Mouse (Mus musculus) layer of hippocampus, postnatal 14 days (tissue): Measurements from ENCODE around the gene Akr1a1. TPM values are rescaled to one million over a fixed set of nuclear protein-coding genes. Genes with fewer than 3 reads are reported as not detected.
"Not testable (repeated sequence)": the region's sequence is repeated elsewhere in the genome, so short reads cannot be mapped to it uniquely, and the experiment has no call there.

Experiments
- DNase-seq, 2 experiments: peaks; one replicate each; pipeline ENCODE4 v3.0.0; 2021 to 2022; ENCODE audit warnings: low spot score in 2 of 2, mixed read lengths in 1 of 2
- long read RNA-seq, 2 experiments: library from polyadenylated mRNA; stranded (forward); transcript quantifications; one replicate each; pipeline ENCODE4 v2.0.0; 2021
- total RNA-seq, 2 experiments: library from RNA; stranded (reverse); gene quantifications; 2 replicates each; pipeline ENCODE4 v1.2.3; 2021

The Akr1a1 gene
- total RNA-seq: 100 to 1,000 TPM; 474 to 484 TPM
- long read RNA-seq, experiment 1, transcript Akr1a1-201 (9 exons, 1,420 nt): major isoform, 280 of 302 reads
- long read RNA-seq, experiment 1, partial matches to known transcripts: 8 of 302 reads
- long read RNA-seq, experiment 1, other reads (novel, unspliced or antisense): 14 of 302 reads
- long read RNA-seq, experiment 2, transcript Akr1a1-201 (9 exons, 1,420 nt): major isoform, 418 of 446 reads
- long read RNA-seq, experiment 2, partial matches to known transcripts: 8 of 446 reads
- long read RNA-seq, experiment 2, other reads (novel, unspliced or antisense): 19 of 446 reads

GRCm38 (mm10) chr4:116650924-116651796, at the start of gene Akr1a1:
Gene Akr1a1, minus strand, starts transcription at chr4:116651680.
- peak; percentile 86 to 94 for DNase-seq

- DNase-seq: no peak
These were observed 49.5 kb upstream of the Akr1a1 start for GRCm38 (mm10) chr4:116700964-116701363.

GRCm38 (mm10) chr4:116698693-116699342, 47.3 kb upstream of the Akr1a1 start:
- DNase-seq: no peak

GRCm38 (mm10) chr4:116693785-116694184, 42.3 kb upstream of the Akr1a1 start:
- no peak for DNase-seq

GRCm38 (mm10) chr4:116692146-116692545, 40.7 kb upstream of the Akr1a1 start:
- DNase-seq: no peak

- no peak for DNase-seq
These were observed 37.9 kb upstream of the Akr1a1 start for GRCm38 (mm10) chr4:116689309-116689876.

- DNase-seq: no peak
These were observed 35.6 kb upstream of the Akr1a1 start for GRCm38 (mm10) chr4:116687041-116687440.

GRCm38 (mm10) chr4:116685402-116686061, 34.1 kb upstream of the Akr1a1 start, which contains the start of gene Prdx1:
Gene Prdx1, plus strand, starts transcription at chr4:116685544.
- peak; percentile 93 to 97 for DNase-seq

GRCm38 (mm10) chr4:116684665-116685064, 33.2 kb upstream of the Akr1a1 start:
- DNase-seq: no peak

GRCm38 (mm10) chr4:116683957-116684356, 32.5 kb upstream of the Akr1a1 start:
- DNase-seq: no peak

GRCm38 (mm10) chr4:116680521-116680920, 29.0 kb upstream of the Akr1a1 start:
- DNase-seq: not testable (repeated sequence)

- no peak for DNase-seq
These were observed 27.7 kb upstream of the Akr1a1 start for GRCm38 (mm10) chr4:116679141-116679540.

GRCm38 (mm10) chr4:116677808-116678207, 26.3 kb upstream of the Akr1a1 start:
- DNase-seq: no peak

GRCm38 (mm10) chr4:116676027-116676426, 24.5 kb upstream of the Akr1a1 start:
- no peak for DNase-seq

- DNase-seq: not testable (repeated sequence)
These were observed 23.3 kb upstream of the Akr1a1 start for GRCm38 (mm10) chr4:116674761-116675160.

- no peak for DNase-seq
These were observed 21.3 kb upstream of the Akr1a1 start for GRCm38 (mm10) chr4:116672785-116673184.

- no peak for DNase-seq
These were observed 17.8 kb upstream of the Akr1a1 start for GRCm38 (mm10) chr4:116669291-116669690.

GRCm38 (mm10) chr4:116668145-116668544, 16.7 kb upstream of the Akr1a1 start:
- DNase-seq: no peak

GRCm38 (mm10) chr4:116666625-116667024, 15.1 kb upstream of the Akr1a1 start:
- DNase-seq: no peak

GRCm38 (mm10) chr4:116661998-116662397, 10.5 kb upstream of the Akr1a1 start:
- DNase-seq: no peak

- DNase-seq: no peak
These were observed 9.3 kb upstream of the Akr1a1 start for GRCm38 (mm10) chr4:116660829-116661228.
